Mouse (Mus musculus): ENCODE data around the gene Cul9. TPM values are rescaled to one million over a fixed set of nuclear protein-coding genes. Genes with fewer than 3 reads are reported as not detected.

The Cul9 gene
- total RNA-seq, 4 experiments from 2014 or later = 62.1 to 68.2 (median 66.4) TPM

DNA sequence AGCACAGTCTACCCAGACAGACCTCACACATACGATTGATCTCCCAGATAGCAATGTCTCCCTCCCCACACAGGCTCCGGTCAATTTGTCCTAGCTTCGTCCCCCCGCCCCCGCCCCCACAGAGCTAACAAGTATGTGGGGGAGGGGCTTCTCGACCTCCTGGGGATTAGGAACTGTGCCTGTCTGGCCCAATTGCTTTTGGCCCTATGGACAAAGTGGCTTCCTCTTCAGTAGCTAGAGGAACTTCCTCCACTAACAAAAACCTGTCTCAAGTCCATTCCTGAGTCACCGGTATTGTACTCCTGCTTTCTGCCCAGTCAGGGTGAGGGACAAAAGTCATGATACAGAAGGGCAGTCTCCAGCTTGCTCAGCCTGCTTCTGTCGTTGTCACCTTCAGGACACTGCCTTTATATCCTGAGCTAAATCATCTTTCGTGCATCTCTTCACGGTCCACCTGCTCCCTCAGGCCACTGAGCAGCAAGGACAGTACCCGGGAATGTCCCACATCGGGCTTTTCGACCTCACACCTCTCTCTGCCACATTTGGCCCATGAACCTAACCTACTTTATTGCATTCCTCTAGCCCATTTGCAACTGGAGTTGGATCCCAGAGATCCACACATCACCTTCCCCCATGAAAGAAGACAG is 92.8 kb downstream of the Cul9 start:
- DNase-seq (ENCODE audit: low spot score in 2 of 2) = no peak

DNA sequence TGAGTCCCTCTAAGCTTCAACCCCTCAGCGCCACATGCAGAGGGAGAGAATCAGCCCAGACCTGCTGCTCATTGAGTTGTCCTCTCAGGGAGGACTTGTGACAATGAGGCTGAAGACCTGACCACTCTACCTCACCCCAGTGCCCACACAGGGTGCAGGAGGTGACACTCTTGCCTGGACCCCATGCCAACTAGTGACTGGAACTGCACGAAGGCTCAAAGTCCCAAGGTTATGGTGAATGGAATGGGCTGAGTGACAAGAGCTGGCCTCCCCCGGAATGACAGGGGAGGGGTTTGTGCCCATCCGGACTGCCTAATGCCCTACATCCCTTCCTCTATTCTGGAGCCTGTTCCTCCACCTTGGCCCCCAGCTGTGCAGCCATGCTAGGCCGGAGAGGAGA is 93.5 kb downstream of the Cul9 start:
- DNase-seq (ENCODE audit: low spot score in 2 of 2) = no peak

Small RNA genes lying within 50 kb of the gene (microRNA-seq; reads per million reads assigned to microRNA genes)
- 0.66 to 5.0 reads per million in 2 experiments for gene Mir6976

Other genes with a start within 250 kb of the Cul9 start
- 10 to 100 TPM; 43.9 to 52.8 (median 50.2) TPM for gene Dlk2, start 249.0 kb downstream of the Cul9 start, total RNA-seq (2022)
- 10 to 100 TPM in 2 of 4 experiments, 1 to 10 TPM in 2; 8.8 to 12.0 (median 10.4) TPM for gene Abcc10, start 218.0 kb downstream of the Cul9 start, total RNA-seq (2022)
- gene Zfp318, start 162.7 kb downstream of the Cul9 start, total RNA-seq (2022) = 10 to 100 TPM; 56.7 to 67.4 (median 63.1) TPM
- gene Crip3, start 117.5 kb downstream of the Cul9 start, total RNA-seq (2022) = 1 to 10 TPM; 2.0 to 3.0 (median 2.5) TPM
- gene Slc22a7, start 107.9 kb downstream of the Cul9 start, total RNA-seq (2022) = under 1 TPM; 0.53 to 0.78 (median 0.66) TPM
- gene Ttbk1, start 58.7 kb downstream of the Cul9 start, total RNA-seq (2022) = 100 to 1,000 TPM; 110 to 125 (median 119) TPM
- gene Dnph1, start 49.7 kb downstream of the Cul9 start, total RNA-seq (2022) = 1 to 10 TPM; 3.0 to 5.4 (median 4.8) TPM
- gene Srf, start 9.8 kb upstream of the Cul9 start, total RNA-seq (2022) = 10 to 100 TPM; 57.3 to 61.0 (median 60.6) TPM
- 10 to 100 TPM; 11.2 to 12.9 (median 11.8) TPM for gene Ptk7, start 83.1 kb upstream of the Cul9 start, total RNA-seq (2022)
- 10 to 100 TPM; 20.8 to 23.4 (median 22.5) TPM for gene Klc4, start 99.6 kb upstream of the Cul9 start, total RNA-seq (2022)
- gene Mrpl2, start 99.8 kb upstream of the Cul9 start, total RNA-seq (2022) = 10 to 100 TPM; 54.2 to 66.0 (median 59.1) TPM
- gene Cul7, start 103.9 kb upstream of the Cul9 start, total RNA-seq (2022) = 10 to 100 TPM; 28.0 to 33.6 (median 32.5) TPM
- gene Rrp36, start 128.0 kb upstream of the Cul9 start, total RNA-seq (2022) = 10 to 100 TPM; 16.6 to 19.3 (median 17.9) TPM
- gene Mea1, start 132.4 kb upstream of the Cul9 start, total RNA-seq (2022) = 100 to 1,000 TPM; 108 to 117 (median 113) TPM
- 100 to 1,000 TPM; 175 to 193 (median 189) TPM for gene Klhdc3, start 134.5 kb upstream of the Cul9 start, total RNA-seq (2022)
- gene Ppp2r5d, start 158.7 kb upstream of the Cul9 start, total RNA-seq (2022) = 10 to 100 TPM; 90.0 to 95.9 (median 92.0) TPM
- gene Pex6, start 165.1 kb upstream of the Cul9 start, total RNA-seq (2022) = 10 to 100 TPM; 43.0 to 46.5 (median 45.4) TPM
- gene Gnmt, start 182.8 kb upstream of the Cul9 start, total RNA-seq (2022) = under 1 TPM in 3 of 4 experiments, not detected in 1; 0.43 to 0.74 (median 0.63) TPM
- 10 to 100 TPM; 66.8 to 75.9 (median 71.0) TPM for gene Cnpy3, start 205.8 kb upstream of the Cul9 start, total RNA-seq (2022)
- under 1 TPM in 2 of 4 experiments, not detected in 2; 0.28 to 0.46 TPM for gene Ptcra, start 217.3 kb upstream of the Cul9 start, total RNA-seq (2022)
- gene 2310039H08Rik, start 226.2 kb upstream of the Cul9 start, total RNA-seq (2022) = 1 to 10 TPM; 6.4 to 6.9 (median 6.7) TPM
- gene Rpl7l1, start 236.3 kb upstream of the Cul9 start, total RNA-seq (2022) = 10 to 100 TPM; 39.0 to 54.3 (median 41.4) TPM